Mouse (Mus musculus) liver, adult 2 months (tissue): ENCODE measurements around the gene Limk2. TPM values are rescaled to one million over a fixed set of nuclear protein-coding genes. Genes with fewer than 3 reads are reported as not detected.

Source experiments
- DNase-seq: peaks from one replicate; pipeline ENCODE4 v3.0.0-alpha.2; 2011; ENCODE audit warnings: low read depth, low spot score; ENCODE audit errors: extremely low read depth
- H3K27ac ChIP-seq: fragments of 200-500 bp; replicated peaks from 2 replicates; pipeline ENCODE4 v1.5.1; 2012; ENCODE audit warnings: low read depth, mild to moderate bottlenecking, control low read depth, inconsistent platforms, low read length; ENCODE audit not compliant: insufficient read depth
- H3K27me3 ChIP-seq: fragments of 200-500 bp; 2 replicates; pipeline ENCODE4 v1.6.1; 2012; ENCODE audit warnings: mild to moderate bottlenecking, moderate library complexity, low read length, inconsistent platforms; ENCODE audit not compliant: control insufficient read depth, insufficient read depth
- H3K36me3 ChIP-seq: fragments of 200-500 bp; 2 replicates; pipeline ENCODE4 v1.6.1; 2012; ENCODE audit warnings: low read length, inconsistent platforms; ENCODE audit not compliant: control insufficient read depth, insufficient read depth
- H3K4me1 ChIP-seq: fragments of 200-500 bp; 2 replicates; pipeline ENCODE4 v1.6.1; 2011; ENCODE audit warnings: low read length; ENCODE audit not compliant: control insufficient read depth, insufficient read depth
- H3K4me3 ChIP-seq: fragments of 200-500 bp; 2 replicates; pipeline ENCODE4 v1.5.1; 2011; ENCODE audit warnings: low read depth, mild to moderate bottlenecking, control low read depth, low read length, moderate library complexity; ENCODE audit not compliant: insufficient read depth
- H3K79me2 ChIP-seq: fragments of 200-500 bp; 2 replicates; pipeline ENCODE4 v1.6.1; 2012; ENCODE audit warnings: inconsistent platforms, mild to moderate bottlenecking, low read length, moderate library complexity; ENCODE audit not compliant: control insufficient read depth, insufficient read depth
- H3K9ac ChIP-seq: fragments of 200-500 bp; 2 replicates; pipeline ENCODE4 v1.6.1; 2012; ENCODE audit warnings: low read depth, mild to moderate bottlenecking, control low read depth, inconsistent platforms, low read length
- CTCF ChIP-seq: fragments of 200-500 bp; IDR thresholded peaks from 2 replicates; pipeline ENCODE4 v1.5.1; 2011; ENCODE audit warnings: low read depth, low read length, control low read depth
- POLR2A ChIP-seq: fragments of 200-500 bp; IDR thresholded peaks from 2 replicates; pipeline ENCODE4 v1.6.1; 2011; ENCODE audit warnings: low read length, control low read depth; ENCODE audit not compliant: insufficient read depth; ENCODE audit errors: extremely low read depth
- WGBS: fragments of 180-500 bp; shearing (Covaris S2); methylation state at CpG from one replicate; pipeline ENCODE4 v1.1.7; 2018; 5-methylcytosine and 5-hydroxymethylcytosine counted together
- polyA plus RNA-seq: library from polyadenylated mRNA; depleted of rRNA; stranded (reverse); fragments of >200 nt; gene quantifications from 2 replicates; pipeline ENCODE4 v1.2.3, GENCODE M21; 2012
- total RNA-seq: library from RNA; depleted of rRNA; stranded (reverse); fragments of >200 nt; gene quantifications from 2 replicates; pipeline ENCODE4 v1.2.3, GENCODE M21; 2014

Limk2 gene
- total and polyA plus RNA-seq, 2 experiments, result 7.2 to 9.1 TPM

DNA sequence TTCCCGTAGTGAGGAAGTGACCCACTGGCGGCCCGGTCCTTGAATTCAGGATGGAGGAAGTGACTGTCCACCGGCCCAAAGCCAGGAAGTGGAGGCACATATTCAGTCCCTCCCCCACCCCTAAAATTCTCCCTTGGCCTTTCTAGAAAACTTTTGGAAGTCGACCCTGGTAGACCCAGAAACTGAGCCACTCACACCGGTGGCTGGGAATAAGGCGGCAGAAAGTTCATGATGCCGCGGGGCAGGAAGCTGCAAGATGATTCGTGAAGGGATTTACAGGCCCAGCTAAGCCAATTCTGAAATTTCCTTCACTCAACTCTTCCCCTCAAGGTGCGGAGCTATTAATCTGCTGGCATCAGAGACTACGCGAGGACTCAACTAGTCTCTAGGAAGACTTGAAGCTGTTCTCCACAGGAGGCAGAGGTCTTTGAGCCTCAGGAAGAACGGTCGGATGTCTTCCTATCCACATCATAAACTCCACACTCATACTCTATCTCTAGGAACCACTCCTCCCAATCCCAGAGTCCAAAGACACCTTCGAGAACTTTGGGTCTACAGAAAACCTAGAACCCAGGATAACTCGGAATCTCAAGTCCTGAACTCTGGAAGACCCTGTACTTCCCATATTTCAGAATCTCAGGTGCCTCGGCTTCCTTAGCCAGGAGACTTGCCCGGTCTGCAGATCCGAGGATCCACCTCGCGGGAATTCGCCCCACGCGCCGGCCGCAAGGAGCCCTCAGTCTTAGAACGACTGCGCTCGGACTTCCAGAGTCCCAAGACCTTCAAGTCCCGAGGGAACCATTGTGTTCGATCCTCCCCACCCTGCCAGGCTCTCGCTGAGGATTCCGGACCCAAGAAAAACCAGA, 625 bp downstream of the Limk2 start:
- WGBS, result 11% methylated on average over 34 of the region's 34 CpGs
- Histone ChIP-seq H3K36me3 (no peaks in the 10 kb centered on the region), H3K9ac (peak overlapping the region; percentile 64), H3K4me3 (peak overlapping the region; percentile 82), H3K27me3 (no peaks in the 10 kb centered on the region), H3K79me2 (peaks cover 17% of the 10 kb centered on the region), H3K27ac (peak overlapping the region; percentile 22), H3K4me1 (peaks cover 4% of the 10 kb centered on the region; the same call in 1 of the 2 replicates)
- TF ChIP-seq POLR2A, result no peak
- TF ChIP-seq CTCF, result no peak
- DNase-seq, result no peak

DNA sequence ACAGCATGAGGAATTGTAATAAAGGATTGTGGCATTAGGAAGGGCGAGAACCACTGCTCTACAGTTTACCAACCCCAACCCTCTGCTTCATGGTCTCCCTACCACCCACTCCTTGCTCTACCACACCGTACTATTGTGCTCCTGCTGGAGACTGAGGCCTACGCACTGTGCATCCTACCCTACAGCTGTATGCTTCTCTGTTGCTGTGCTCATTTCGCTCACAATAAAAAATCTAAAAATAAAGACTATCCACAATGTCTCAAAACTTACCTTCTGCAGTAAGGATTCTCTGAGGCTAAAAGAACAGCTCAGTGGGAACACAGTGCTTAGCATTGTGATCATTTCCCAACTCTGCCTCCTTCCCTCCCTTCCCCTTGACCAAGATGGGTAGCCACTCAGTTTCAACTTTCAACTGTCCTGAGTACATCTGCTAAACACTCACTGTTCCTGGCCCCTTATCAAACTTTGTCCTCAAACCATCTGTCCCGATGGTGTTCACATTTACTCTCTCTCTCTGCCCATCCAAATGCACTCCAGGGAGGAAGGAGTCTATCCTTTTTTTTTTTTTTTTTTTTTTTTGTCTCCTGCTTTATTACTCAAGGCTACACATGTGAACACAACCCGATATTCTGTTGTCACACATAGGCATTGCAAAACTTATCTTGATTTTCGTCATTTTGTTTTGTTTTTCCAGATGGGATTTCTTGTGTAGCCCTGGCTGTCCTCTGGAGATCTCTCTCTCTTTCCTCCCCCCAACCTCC, 4.5 kb downstream of the Limk2 start:
- Histone ChIP-seq H3K9ac (no peak overlapping the region), H3K4me1 (peaks cover 3% of the 10 kb centered on the region; the same call in 1 of the 2 replicates), H3K79me2 (peaks cover 17% of the 10 kb centered on the region), H3K27me3 (no peaks in the 10 kb centered on the region), H3K36me3 (no peaks in the 10 kb centered on the region), H3K4me3 (no peak overlapping the region), H3K27ac (no peak overlapping the region)
- TF ChIP-seq CTCF, result no peak
- no peak for TF ChIP-seq POLR2A
- WGBS, result 58% methylated on average over 7 of the region's 7 CpGs
- no peak for DNase-seq

DNA sequence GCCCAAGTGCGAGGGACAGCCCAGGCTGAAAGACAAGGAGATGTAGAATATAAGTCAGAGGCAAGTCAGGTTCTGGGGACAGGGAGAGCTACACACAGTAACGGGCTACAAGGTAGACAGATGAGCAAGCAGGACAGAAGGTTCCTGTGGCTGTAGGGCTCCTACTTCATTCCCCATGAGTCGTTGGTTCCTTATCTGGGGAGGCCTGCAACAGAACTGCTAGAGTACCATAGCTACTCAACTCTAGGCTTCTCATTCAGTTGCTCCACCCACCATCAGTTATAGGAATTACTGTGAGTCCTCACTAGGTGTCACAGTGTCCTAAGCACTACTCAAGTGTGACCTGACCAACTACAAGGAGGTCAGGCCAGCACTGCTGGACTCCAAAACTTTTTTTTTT, 6.0 kb downstream of the Limk2 start:
- no peak overlapping the region for H3K4me3 ChIP-seq
- H3K4me1 ChIP-seq, result peaks cover 3% of the 10 kb centered on the region; the same call in 1 of the 2 replicates
- no peak overlapping the region for H3K27ac ChIP-seq
- no peaks in the 10 kb centered on the region for H3K27me3 ChIP-seq
- no peak for DNase-seq
- TF ChIP-seq CTCF, result no peak
- TF ChIP-seq POLR2A, result no peak
- H3K79me2 ChIP-seq, result peaks cover 13% of the 10 kb centered on the region
- no peak overlapping the region for H3K9ac ChIP-seq
- H3K36me3 ChIP-seq, result no peaks in the 10 kb centered on the region
- WGBS, result 82% methylated on average over 3 of the region's 3 CpGs

DNA sequence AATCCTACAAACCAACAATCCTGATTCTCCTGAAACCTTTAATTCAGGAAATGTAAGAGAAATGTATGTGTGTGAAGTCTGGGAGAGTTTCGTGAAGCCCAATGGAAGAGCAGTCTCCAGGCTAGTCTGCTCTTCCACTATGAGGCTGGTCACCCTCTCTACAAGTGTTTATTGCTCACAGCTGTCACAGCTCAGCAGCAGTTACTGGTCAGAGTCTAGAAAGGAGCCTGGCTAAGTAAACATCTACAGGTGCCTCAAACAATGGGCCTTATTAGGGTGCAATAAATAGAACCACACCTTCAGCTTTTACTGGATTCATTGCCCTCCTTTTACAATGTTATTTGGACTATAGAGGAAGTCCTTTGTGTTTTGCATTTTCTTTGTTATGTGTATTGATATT, 10.7 kb downstream of the Limk2 start:
- Histone ChIP-seq H3K4me3 (no peak overlapping the region), H3K36me3 (no peaks in the 10 kb centered on the region), H3K4me1 (no peaks in the 10 kb centered on the region; the same call in 1 of the 2 replicates), H3K79me2 (no peaks in the 10 kb centered on the region), H3K27ac (no peak overlapping the region), H3K27me3 (no peaks in the 10 kb centered on the region), H3K9ac (no peak overlapping the region)
- TF ChIP-seq POLR2A (no peak), CTCF (no peak)
- DNase-seq, result no peak
- WGBS, result 82% methylated on average over 1 of the region's 1 CpGs

DNA sequence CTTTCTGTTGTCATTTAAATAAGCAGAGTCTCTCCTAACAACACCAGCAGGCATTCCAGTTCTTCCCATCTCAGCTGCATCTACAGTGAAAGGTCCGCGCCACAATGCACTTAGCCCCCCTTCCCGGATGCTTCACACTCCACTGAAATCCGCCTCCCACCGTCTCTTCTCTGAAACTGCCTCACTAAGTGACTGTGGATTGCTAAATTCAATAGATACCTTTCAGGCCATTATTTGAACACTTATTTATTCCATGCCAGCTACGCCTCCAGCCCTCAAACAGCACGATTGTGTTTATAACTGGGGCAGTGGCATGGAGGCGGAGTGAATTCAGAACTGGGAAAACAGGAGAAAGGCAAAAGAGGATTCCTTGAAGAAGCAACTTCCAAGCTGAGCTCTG, 12.4 kb downstream of the Limk2 start:
- Histone ChIP-seq H3K36me3 (no peaks in the 10 kb centered on the region), H3K27me3 (no peaks in the 10 kb centered on the region), H3K27ac (no peak overlapping the region), H3K79me2 (no peaks in the 10 kb centered on the region), H3K9ac (no peak overlapping the region), H3K4me1 (no peaks in the 10 kb centered on the region; the same call in 1 of the 2 replicates), H3K4me3 (no peak overlapping the region)
- WGBS, result 84% methylated on average over 8 of the region's 8 CpGs
- DNase-seq, result no peak
- TF ChIP-seq POLR2A (no peak), CTCF (no peak)

DNA sequence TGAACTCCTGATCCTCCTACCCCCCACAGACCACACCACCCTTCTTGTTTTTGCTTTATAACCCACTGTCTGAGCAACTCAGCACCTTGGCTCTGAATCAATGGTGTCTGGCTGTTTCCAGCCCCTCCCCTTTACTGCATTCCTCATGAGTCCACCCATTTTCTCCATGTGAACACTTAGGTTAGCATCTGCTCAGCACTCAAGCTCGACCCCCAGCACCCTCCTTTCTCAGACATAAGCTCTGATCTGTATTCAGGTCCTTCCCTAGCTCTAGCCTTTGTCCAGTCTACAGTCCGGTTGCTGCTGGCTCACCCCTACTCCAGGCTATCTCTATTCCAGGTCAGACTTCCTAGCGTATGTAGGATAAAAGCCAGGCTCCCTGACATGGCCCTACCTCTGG, 12.9 kb downstream of the Limk2 start:
- H3K27ac ChIP-seq, result no peak overlapping the region
- DNase-seq, result no peak
- H3K79me2 ChIP-seq, result no peaks in the 10 kb centered on the region
- no peaks in the 10 kb centered on the region for H3K36me3 ChIP-seq
- WGBS, result 87% methylated on average over 3 of the region's 3 CpGs
- H3K4me1 ChIP-seq, result no peaks in the 10 kb centered on the region; the same call in 1 of the 2 replicates
- no peaks in the 10 kb centered on the region for H3K27me3 ChIP-seq
- TF ChIP-seq CTCF, result no peak
- no peak for TF ChIP-seq POLR2A
- H3K9ac ChIP-seq, result no peak overlapping the region
- H3K4me3 ChIP-seq, result no peak overlapping the region
